Mouse (Mus musculus) MEL (cell line): Measurements from ENCODE around the gene Odc1.

Experiments used
- CTCF ChIP-seq, 3 experiments: IDR thresholded peaks in 2 of 3; conservative IDR thresholded peaks in 1 of 3; 2 replicates each; pipeline ENCODE4 v1.5.1; 2011 to 2012; ENCODE audit warnings: low read length in 3 of 3, low read depth in 2 of 3, mild to moderate bottlenecking in 2 of 3, improper control_type of control experiment in 1 of 3, inconsistent platforms in 1 of 3, mixed read lengths in 1 of 3, moderate library complexity in 1 of 3; ENCODE audit not compliant: control insufficient read depth in 1 of 3, insufficient read depth in 1 of 3, poor library complexity in 1 of 3, severe bottlenecking in 1 of 3
- JUND ChIP-seq: IDR thresholded peaks from 2 replicates; pipeline ENCODE4 v1.6.1; 2011; ENCODE audit warnings: low read depth, mild to moderate bottlenecking, improper control_type of control experiment, low read length
- NELFE ChIP-seq: IDR thresholded peaks from 2 replicates; pipeline ENCODE4 v1.6.1; 2011; ENCODE audit warnings: low read depth, low read length, improper control_type of control experiment
- POLR2A ChIP-seq, 2 experiments: IDR thresholded peaks; 2 replicates each; pipeline ENCODE4 v1.6.1; 2011 to 2012; ENCODE audit warnings: low read length in 2 of 2, mild to moderate bottlenecking in 2 of 2, control low read depth in 1 of 2, improper control_type of control experiment in 1 of 2, low read depth in 1 of 2, moderate library complexity in 1 of 2; ENCODE audit not compliant: control insufficient read depth in 1 of 2, insufficient read depth in 1 of 2, poor library complexity in 1 of 2
- RAD21 ChIP-seq: IDR thresholded peaks from 2 replicates; pipeline ENCODE4 v1.6.1; 2011; ENCODE audit warnings: mild to moderate bottlenecking, low read depth, low read length, improper control_type of control experiment
- ZC3H11A ChIP-seq: IDR thresholded peaks from 2 replicates; pipeline ENCODE4 v1.6.1; 2012; ENCODE audit warnings: low read depth, mild to moderate bottlenecking, inconsistent platforms, low read length, improper control_type of control experiment

GRCm38 (mm10) chr12:17583860-17584259 is 39.3 kb downstream of the Odc1 start:
- TF ChIP-seq POLR2A (IDR thresholded peaks at IDR 0.05; ENCODE audit: control insufficient read depth in 1 of 2, insufficient read depth in 1 of 2, low read depth in 1 of 2, low read length in 2 of 2, poor library complexity in 1 of 2) (no peak), NELFE (no peak), ZC3H11A (no peak), CTCF (IDR thresholded peaks at IDR 0.05 in 2 of 3, conservative IDR thresholded peaks at IDR 0.05 in 1 of 3; ENCODE audit: control insufficient read depth in 1 of 3, insufficient read depth in 1 of 3, low read depth in 2 of 3, low read length in 3 of 3, poor library complexity in 1 of 3, severe bottlenecking in 1 of 3) (no peak), JUND (no peak), RAD21 (no peak)
